Mouse (Mus musculus) intestine, embryonic 16.5 days (tissue): ENCODE measurements at regions not wholly inside any gene's neighbourhood (a gene's known extent, or its start where the extent isn't known, plus 50 kb on each side); places are given as distances from the start of the nearest gene placed in this dataset.
A peak's percentile ranks its signal among the peaks of the same experiment; 100 is the strongest.

Source experiments
- ATAC-seq: fragments of 200-750 bp; cut with Nextera tagmentation; 2 replicates; pipeline ENCODE4 v1.8.0; 2017; ENCODE audit warnings: moderate TSS enrichment, moderate library complexity
- H3K27ac ChIP-seq: fragments of 300-500 bp; sonication (generic); 2 replicates; pipeline ENCODE4 v1.5.1; 2014; ENCODE audit warnings: mild to moderate bottlenecking, low read length
- H3K27me3 ChIP-seq: fragments of 300-500 bp; sonication (generic); replicated peaks from 2 replicates; pipeline ENCODE4 v1.6.1; 2014; ENCODE audit warnings: low read length, control low read depth, mixed read lengths; ENCODE audit not compliant: control insufficient read depth, insufficient read depth
- H3K36me3 ChIP-seq: fragments of 300-500 bp; sonication (generic); 2 replicates; pipeline ENCODE4 v1.6.1; 2014; ENCODE audit warnings: low read length, control low read depth; ENCODE audit not compliant: control insufficient read depth, insufficient read depth
- H3K4me1 ChIP-seq: fragments of 300-500 bp; sonication (generic); 2 replicates; pipeline ENCODE4 v1.6.1; 2014; ENCODE audit warnings: low read length, control low read depth, mixed read lengths; ENCODE audit not compliant: control insufficient read depth, insufficient read depth
- H3K4me2 ChIP-seq: fragments of 300-500 bp; sonication (generic); 2 replicates; pipeline ENCODE4 v1.6.1; 2014; ENCODE audit warnings: low read depth, low read length, control low read depth
- H3K4me3 ChIP-seq: fragments of 300-500 bp; sonication (generic); 2 replicates; pipeline ENCODE4 v1.5.1; 2014; ENCODE audit warnings: mild to moderate bottlenecking, low read length
- H3K9ac ChIP-seq: fragments of 300-500 bp; sonication (generic); 2 replicates; pipeline ENCODE4 v1.6.1; 2014; ENCODE audit warnings: low read depth, low read length
- H3K9me3 ChIP-seq: fragments of 300-500 bp; sonication (generic); 2 replicates; pipeline ENCODE4 v1.6.1; 2016; ENCODE audit warnings: low read length, control low read depth; ENCODE audit not compliant: control insufficient read depth
- WGBS: fragments of 180-500 bp; shearing (Covaris S2); extraction: QIAGEN DNeasy Blood & Tissue Kit; methylation state at CpG from one replicate; pipeline ENCODE4 v1.1.7; 2014; 5-methylcytosine and 5-hydroxymethylcytosine counted together

- Histone ChIP-seq H3K9ac (no peak overlapping the region), H3K27ac (no peak overlapping the region), H3K27me3 (no peaks in the 10 kb centered on the region), H3K4me2 (no peak overlapping the region), H3K9me3 (no peaks in the 10 kb centered on the region), H3K4me3 (no peak overlapping the region), H3K36me3 (no peaks in the 10 kb centered on the region), H3K4me1 (no peaks in the 10 kb centered on the region)
- ATAC-seq: no peak
- WGBS: 64% methylated on average over 10 of the region's 10 CpGs
Measured at GRCm38 (mm10) chr10:111111020-111111419, 53.5 kb upstream of the Osbpl8 start.

- ATAC-seq: no peak
- Histone ChIP-seq H3K4me2 (peak overlapping the region; percentile 43), H3K27ac (no peak overlapping the region), H3K9me3 (no peaks in the 10 kb centered on the region), H3K27me3 (no peaks in the 10 kb centered on the region), H3K4me1 (no peaks in the 10 kb centered on the region), H3K36me3 (no peaks in the 10 kb centered on the region), H3K4me3 (no peak overlapping the region), H3K9ac (no peak overlapping the region)
- WGBS: 46% methylated on average over 24 of the region's 24 CpGs
Measured at GRCm38 (mm10) chr10:111108658-111109633, 55.6 kb upstream of the Osbpl8 start.

GRCm38 (mm10) chr10:111107852-111108251 is 56.7 kb upstream of the Osbpl8 start:
- Histone ChIP-seq H3K27me3 (no peaks in the 10 kb centered on the region), H3K4me3 (no peak overlapping the region), H3K27ac (no peak overlapping the region), H3K9ac (no peak overlapping the region), H3K4me2 (no peak overlapping the region), H3K36me3 (no peaks in the 10 kb centered on the region), H3K9me3 (no peaks in the 10 kb centered on the region), H3K4me1 (no peaks in the 10 kb centered on the region)
- ATAC-seq: no peak
- 83% methylated on average over 5 of the region's 5 CpGs for WGBS

GRCm38 (mm10) chr10:111107387-111107786 is 57.2 kb upstream of the Osbpl8 start:
- Histone ChIP-seq H3K27ac (no peak overlapping the region), H3K9me3 (no peaks in the 10 kb centered on the region), H3K4me2 (no peak overlapping the region), H3K36me3 (no peaks in the 10 kb centered on the region), H3K4me3 (no peak overlapping the region), H3K4me1 (no peaks in the 10 kb centered on the region), H3K9ac (no peak overlapping the region), H3K27me3 (no peaks in the 10 kb centered on the region)
- ATAC-seq: no peak
- 68% methylated on average over 7 of the region's 7 CpGs for WGBS

- ATAC-seq: no peak
- H3K4me1 ChIP-seq: no peaks in the 10 kb centered on the region
- no peak overlapping the region for H3K27ac ChIP-seq
Measured at GRCm38 (mm10) chr10:111106411-111106810, 58.1 kb upstream of the Osbpl8 start.

GRCm38 (mm10) chr10:111105662-111106061 is 58.9 kb upstream of the Osbpl8 start:
- H3K4me1 ChIP-seq: no peaks in the 10 kb centered on the region
- ATAC-seq: no peak
- no peaks in the 10 kb centered on the region for H3K27me3 ChIP-seq
- no peaks in the 10 kb centered on the region for H3K9me3 ChIP-seq
- H3K4me2 ChIP-seq: no peak overlapping the region
- 88% methylated on average over 5 of the region's 5 CpGs for WGBS
- H3K27ac ChIP-seq: no peak overlapping the region
- H3K4me3 ChIP-seq: no peak overlapping the region
- H3K36me3 ChIP-seq: no peaks in the 10 kb centered on the region
- no peak overlapping the region for H3K9ac ChIP-seq

More at GRCm38 (mm10) chr10:111106411-111106810, 58.1 kb upstream of the Osbpl8 start:
- H3K27me3 ChIP-seq: no peaks in the 10 kb centered on the region
- WGBS: 86% methylated on average over 5 of the region's 5 CpGs
- H3K4me2 ChIP-seq: no peak overlapping the region
- H3K36me3 ChIP-seq: no peaks in the 10 kb centered on the region
- H3K9me3 ChIP-seq: no peaks in the 10 kb centered on the region
- no peak overlapping the region for H3K9ac ChIP-seq
- no peak overlapping the region for H3K4me3 ChIP-seq

GRCm38 (mm10) chr10:111103512-111103911 is 61.0 kb upstream of the Osbpl8 start:
- ATAC-seq: no peak
- no peak overlapping the region for H3K4me2 ChIP-seq
- H3K27ac ChIP-seq: no peak overlapping the region
- H3K9me3 ChIP-seq: no peaks in the 10 kb centered on the region
- no peaks in the 10 kb centered on the region for H3K4me1 ChIP-seq
- H3K27me3 ChIP-seq: no peaks in the 10 kb centered on the region
- no peak overlapping the region for H3K4me3 ChIP-seq
- WGBS: 70% methylated on average over 5 of the region's 5 CpGs
- no peaks in the 10 kb centered on the region for H3K36me3 ChIP-seq
- no peak overlapping the region for H3K9ac ChIP-seq

GRCm38 (mm10) chr10:111103086-111103485 is 61.5 kb upstream of the Osbpl8 start:
- no peak overlapping the region for H3K9ac ChIP-seq
- ATAC-seq: no peak
- H3K4me2 ChIP-seq: no peak overlapping the region
- no peak overlapping the region for H3K27ac ChIP-seq
- no peaks in the 10 kb centered on the region for H3K36me3 ChIP-seq
- H3K4me3 ChIP-seq: no peak overlapping the region
- H3K9me3 ChIP-seq: no peaks in the 10 kb centered on the region
- 78% methylated on average over 14 of the region's 14 CpGs for WGBS
- H3K4me1 ChIP-seq: no peaks in the 10 kb centered on the region
- no peaks in the 10 kb centered on the region for H3K27me3 ChIP-seq

- Histone ChIP-seq H3K4me3 (no peak overlapping the region), H3K4me2 (no peak overlapping the region), H3K27me3 (no peaks in the 10 kb centered on the region), H3K9ac (no peak overlapping the region), H3K27ac (no peak overlapping the region), H3K9me3 (no peaks in the 10 kb centered on the region), H3K36me3 (no peaks in the 10 kb centered on the region), H3K4me1 (no peaks in the 10 kb centered on the region)
- no peak for ATAC-seq
- 67% methylated on average over 18 of the region's 18 CpGs for WGBS
Measured at GRCm38 (mm10) chr10:111101901-111102761, 62.4 kb upstream of the Osbpl8 start.
